Mouse (Mus musculus) liver, embryonic 11.5 days (tissue): ENCODE results near the gene Limd1. TPM values are rescaled to one million over a fixed set of nuclear protein-coding genes. Genes with fewer than 3 reads are reported as not detected.
A peak's percentile ranks its signal among the peaks of the same experiment; 100 is the strongest.

Experiments
- ATAC-seq: fragments of 200-750 bp; cut with Nextera tagmentation; replicated peaks from 2 replicates; pipeline ENCODE4 v1.8.0; 2017; ENCODE audit warnings: moderate number of reproducible peaks, mild to moderate bottlenecking, moderate TSS enrichment, moderate library complexity; ENCODE audit not compliant: low FRiP score
- DNase-seq: peaks from one replicate; pipeline ENCODE4 v3.0.0-alpha.2; 2017; ENCODE audit warnings: low spot score
- H3K27ac ChIP-seq: fragments of 300-500 bp; sonication (generic); 2 replicates; pipeline ENCODE4 v1.5.1; 2014; ENCODE audit warnings: mild to moderate bottlenecking, low read depth, low read length, control low read depth
- H3K27me3 ChIP-seq: fragments of 300-500 bp; sonication (generic); replicated peaks from 2 replicates; pipeline ENCODE4 v1.6.1; 2014; ENCODE audit warnings: low read length, mixed read lengths; ENCODE audit not compliant: control insufficient read depth, insufficient read depth
- H3K36me3 ChIP-seq: fragments of 300-500 bp; sonication (generic); 2 replicates; pipeline ENCODE4 v1.6.1; 2014; ENCODE audit warnings: mild to moderate bottlenecking, low read length, moderate library complexity, mixed read lengths; ENCODE audit not compliant: control insufficient read depth, insufficient read depth
- H3K4me1 ChIP-seq: fragments of 300-500 bp; sonication (generic); replicated peaks from 2 replicates; pipeline ENCODE4 v1.6.1; 2014; ENCODE audit warnings: low read length, mixed read lengths; ENCODE audit not compliant: control insufficient read depth, insufficient read depth
- H3K4me2 ChIP-seq: fragments of 300-500 bp; sonication (generic); 2 replicates; pipeline ENCODE4 v1.6.1; 2014; ENCODE audit warnings: mild to moderate bottlenecking, control low read depth, moderate library complexity
- H3K4me3 ChIP-seq: fragments of 300-500 bp; sonication (generic); 2 replicates; pipeline ENCODE4 v1.5.1; 2014; ENCODE audit warnings: low read depth, low read length, control low read depth
- H3K9ac ChIP-seq: fragments of 300-500 bp; sonication (generic); 2 replicates; pipeline ENCODE4 v1.6.1; 2014; ENCODE audit warnings: low read depth, low read length, control low read depth
- H3K9me3 ChIP-seq: fragments of 300-500 bp; sonication (generic); 2 replicates; pipeline ENCODE4 v1.6.1; 2016; ENCODE audit warnings: low read length, inconsistent platforms, mixed read lengths; ENCODE audit not compliant: control insufficient read depth
- WGBS: fragments of 180-500 bp; shearing (Covaris S2); extraction: QIAGEN DNeasy Blood & Tissue Kit; methylation state at CpG from one replicate; pipeline ENCODE4 v1.1.7; 2014; 5-methylcytosine and 5-hydroxymethylcytosine counted together
- polyA plus RNA-seq: library from polyadenylated mRNA; unstranded; fragments of >200 nt; fragmentation: Nextera tagmentation; extraction: Ambion mirVana; gene quantifications from 2 replicates; pipeline ENCODE4 v1.2.1, GENCODE M21; 2014

Limd1 gene
- polyA plus RNA-seq, 1 experiment from 2014 or later = 41.7 TPM

- ATAC-seq (no peak), DNase-seq (no peak)
- no peaks in the 10 kb centered on the region for H3K27me3 ChIP-seq
- WGBS = 84% methylated on average over 2 of the region's 2 CpGs
- peaks cover 29% of the 10 kb centered on the region for H3K4me1 ChIP-seq
- no peaks in the 10 kb centered on the region for H3K9me3 ChIP-seq
- H3K4me2 ChIP-seq = no peak overlapping the region
- no peak overlapping the region for H3K4me3 ChIP-seq
- H3K36me3 ChIP-seq = peaks cover 6% of the 10 kb centered on the region; the same call in 1 of the 2 replicates
- H3K27ac ChIP-seq = no peak overlapping the region
- no peak overlapping the region for H3K9ac ChIP-seq
Observed at GRCm38 (mm10) chr9:123489073-123489472, 10.6 kb downstream of the Limd1 start.

GRCm38 (mm10) chr9:123489727-123490343, 11.3 kb downstream of the Limd1 start:
- Histone ChIP-seq H3K4me3 (no peak overlapping the region), H3K4me1 (peaks cover 26% of the 10 kb centered on the region), H3K27me3 (no peaks in the 10 kb centered on the region), H3K9ac (no peak overlapping the region), H3K9me3 (no peaks in the 10 kb centered on the region), H3K27ac (no peak overlapping the region), H3K4me2 (no peak overlapping the region), H3K36me3 (peaks cover 6% of the 10 kb centered on the region; the same call in 1 of the 2 replicates)
- DNase-seq (no peak), ATAC-seq (no peak)
- WGBS = 65% methylated on average over 9 of the region's 9 CpGs

- no peak overlapping the region for H3K27ac ChIP-seq
- WGBS = 70% methylated on average over 5 of the region's 5 CpGs
Observed at GRCm38 (mm10) chr9:123490930-123491329, 12.4 kb downstream of the Limd1 start.

GRCm38 (mm10) chr9:123491917-123492585, 13.5 kb downstream of the Limd1 start:
- no peak overlapping the region for H3K4me3 ChIP-seq
- peaks cover 3% of the 10 kb centered on the region; the same call in 1 of the 2 replicates for H3K36me3 ChIP-seq
- H3K4me1 ChIP-seq = peaks cover 22% of the 10 kb centered on the region
- no peak overlapping the region for H3K4me2 ChIP-seq
- 79% methylated on average over 9 of the region's 9 CpGs for WGBS
- H3K27me3 ChIP-seq = no peaks in the 10 kb centered on the region
- ATAC-seq (no peak), DNase-seq (no peak)
- no peak overlapping the region for H3K27ac ChIP-seq
- H3K9ac ChIP-seq = no peak overlapping the region
- H3K9me3 ChIP-seq = no peaks in the 10 kb centered on the region

More at GRCm38 (mm10) chr9:123490930-123491329, 12.4 kb downstream of the Limd1 start:
- Histone ChIP-seq H3K4me3 (no peak overlapping the region), H3K4me1 (peaks cover 23% of the 10 kb centered on the region), H3K36me3 (peaks cover 6% of the 10 kb centered on the region; the same call in 1 of the 2 replicates), H3K9me3 (no peaks in the 10 kb centered on the region), H3K27me3 (no peaks in the 10 kb centered on the region), H3K9ac (no peak overlapping the region), H3K4me2 (no peak overlapping the region)
- ATAC-seq (no peak; the same call in 1 of the 2 replicates), DNase-seq (no peak)

GRCm38 (mm10) chr9:123496665-123497064, 18.2 kb downstream of the Limd1 start:
- Histone ChIP-seq H3K27ac (no peak overlapping the region), H3K36me3 (peaks cover 5% of the 10 kb centered on the region; the same call in 1 of the 2 replicates), H3K4me2 (0 out of 2 replicates have a peak overlapping the region, but pooled peaks have one; percentile 23), H3K9me3 (no peaks in the 10 kb centered on the region), H3K4me3 (no peak overlapping the region), H3K4me1 (peaks cover 16% of the 10 kb centered on the region), H3K9ac (no peak overlapping the region), H3K27me3 (no peaks in the 10 kb centered on the region)
- ATAC-seq = peak; percentile 42; the same call in 1 of the 2 replicates
- 36% methylated on average over 13 of the region's 13 CpGs for WGBS
- no peak for DNase-seq

GRCm38 (mm10) chr9:123497906-123498305, 19.4 kb downstream of the Limd1 start:
- ATAC-seq = 0 out of 2 replicates have a peak, but pooled peaks have one; percentile 19
- Histone ChIP-seq H3K27me3 (no peaks in the 10 kb centered on the region), H3K9ac (no peak overlapping the region), H3K4me3 (no peak overlapping the region), H3K9me3 (no peaks in the 10 kb centered on the region), H3K4me2 (no peak overlapping the region), H3K27ac (no peak overlapping the region), H3K36me3 (peaks cover 6% of the 10 kb centered on the region), H3K4me1 (peaks cover 9% of the 10 kb centered on the region)
- WGBS = 53% methylated on average over 5 of the region's 5 CpGs
- no peak for DNase-seq

- no peak for DNase-seq
- WGBS = 77% methylated on average over 4 of the region's 4 CpGs
- H3K4me2 ChIP-seq = no peak overlapping the region
- H3K4me1 ChIP-seq = peaks cover 9% of the 10 kb centered on the region
- no peak for ATAC-seq
- H3K36me3 ChIP-seq = peaks cover 7% of the 10 kb centered on the region
- no peaks in the 10 kb centered on the region for H3K27me3 ChIP-seq
- H3K4me3 ChIP-seq = no peak overlapping the region
- H3K9ac ChIP-seq = no peak overlapping the region
- no peaks in the 10 kb centered on the region for H3K9me3 ChIP-seq
- no peak overlapping the region for H3K27ac ChIP-seq
Observed at GRCm38 (mm10) chr9:123500480-123500879, 22.0 kb downstream of the Limd1 start.

GRCm38 (mm10) chr9:123503171-123503834, 24.8 kb downstream of the Limd1 start:
- ATAC-seq = no peak
- Histone ChIP-seq H3K27me3 (no peaks in the 10 kb centered on the region), H3K4me1 (no peaks in the 10 kb centered on the region), H3K36me3 (peaks cover 5% of the 10 kb centered on the region), H3K4me2 (no peak overlapping the region), H3K27ac (no peak overlapping the region), H3K4me3 (no peak overlapping the region), H3K9me3 (no peaks in the 10 kb centered on the region), H3K9ac (no peak overlapping the region)
- 86% methylated on average over 5 of the region's 5 CpGs for WGBS
- no peak for DNase-seq
